Mouse (Mus musculus) midbrain, postnatal 0 days (tissue): ENCODE results near the gene Csf2ra. TPM values are rescaled to one million over a fixed set of nuclear protein-coding genes. Genes with fewer than 3 reads are reported as not detected.
A peak's percentile ranks its signal among the peaks of the same experiment; 100 is the strongest.
"Not testable (repeated sequence)": the region's sequence is repeated elsewhere in the genome, so short reads cannot be mapped to it uniquely, and the experiment has no call there.

ENCODE experiments used
- ATAC-seq: fragments of 200-750 bp; cut with Nextera tagmentation; 2 replicates; pipeline ENCODE4 v1.8.0; 2017; ENCODE audit warnings: moderate number of reproducible peaks, mild to moderate bottlenecking, moderate TSS enrichment, moderate library complexity; ENCODE audit not compliant: low FRiP score
- DNase-seq: peaks from one replicate; pipeline ENCODE4 v3.0.0-alpha.2; 2015; ENCODE audit warnings: low spot score
- H3K27ac ChIP-seq: fragments of 300-500 bp; sonication (generic); 2 replicates; pipeline ENCODE4 v1.5.1; 2014; ENCODE audit warnings: low read depth, mild to moderate bottlenecking, low read length, mixed read lengths
- H3K27me3 ChIP-seq: fragments of 300-500 bp; sonication (generic); 2 replicates; pipeline ENCODE4 v1.6.1; 2014; ENCODE audit warnings: low read length, control low read depth, mixed read lengths; ENCODE audit not compliant: insufficient read depth
- H3K36me3 ChIP-seq: fragments of 300-500 bp; sonication (generic); 2 replicates; pipeline ENCODE4 v1.6.1; 2014; ENCODE audit warnings: low read length, control low read depth, mixed read lengths; ENCODE audit not compliant: insufficient read depth
- H3K4me1 ChIP-seq: fragments of 300-500 bp; sonication (generic); 2 replicates; pipeline ENCODE4 v1.6.1; 2014; ENCODE audit warnings: mild to moderate bottlenecking, control low read depth, antibody characterized with exemption, low read length, mixed read lengths; ENCODE audit not compliant: insufficient read depth
- H3K4me2 ChIP-seq: fragments of 300-500 bp; sonication (generic); 2 replicates; pipeline ENCODE4 v1.6.1; 2014; ENCODE audit warnings: low read depth, mild to moderate bottlenecking, low read length, mixed read lengths; ENCODE audit not compliant: poor library complexity, severe bottlenecking
- H3K4me3 ChIP-seq: fragments of 300-500 bp; sonication (generic); 2 replicates; pipeline ENCODE4 v1.5.1; 2014; ENCODE audit warnings: low read depth, mild to moderate bottlenecking, low read length, moderate library complexity
- H3K9ac ChIP-seq: fragments of 300-500 bp; sonication (generic); replicated peaks from 2 replicates; pipeline ENCODE4 v1.6.1; 2014; ENCODE audit warnings: mild to moderate bottlenecking, low read length, moderate library complexity, mixed read lengths; ENCODE audit not compliant: poor library complexity, severe bottlenecking
- H3K9me3 ChIP-seq: fragments of 300-500 bp; sonication (generic); 2 replicates; pipeline ENCODE4 v1.6.1; 2016; ENCODE audit warnings: low read length, control low read depth
- CTCF ChIP-seq: IDR thresholded peaks from 2 replicates; pipeline ENCODE4 v1.5.1; 2016; ENCODE audit warnings: antibody characterized with exemption, mild to moderate bottlenecking
- WGBS: fragments of 180-500 bp; shearing (Covaris S2); extraction: QIAGEN DNeasy Blood & Tissue Kit; methylation state at CpG from one replicate; pipeline ENCODE4 v1.1.7; 2014; 5-methylcytosine and 5-hydroxymethylcytosine counted together
- polyA plus RNA-seq: library from polyadenylated mRNA; unstranded; fragments of >200 nt; fragmentation: Nextera tagmentation; extraction: Ambion mirVana; gene quantifications from 2 replicates; pipeline ENCODE4 v1.2.1, GENCODE M21; 2015
- total RNA-seq: library from RNA; depleted of rRNA; stranded (reverse); fragments of >200 nt; gene quantifications from 2 replicates; pipeline ENCODE4 v1.2.3, GENCODE M21; 2014

Gene Csf2ra
- total and polyA plus RNA-seq, 2 experiments from 2014 or later, result 47.0 to 53.2 TPM

- Histone ChIP-seq H3K27me3 (no peaks in the 10 kb centered on the region), H3K9ac (peak overlapping the region; percentile 70), H3K9me3 (no peaks in the 10 kb centered on the region), H3K4me1 (no peaks in the 10 kb centered on the region; the same call in 1 of the 2 replicates), H3K27ac (peak overlapping the region; percentile 95), H3K36me3 (no peaks in the 10 kb centered on the region), H3K4me2 (peak overlapping the region; percentile 81), H3K4me3 (peak overlapping the region; percentile 57)
- DNase-seq (peak; percentile 96), ATAC-seq (peak; percentile 75)
- TF ChIP-seq CTCF, result no peak
- 7% methylated on average over 65 of the region's 70 CpGs for whole genome bisulfite sequencing
These were observed 2.5 kb downstream of the Csf2ra start for GRCm38 (mm10) chr19:61225526-61226400.

- H3K9ac ChIP-seq, result peak overlapping the region; percentile 70
- H3K27me3 ChIP-seq, result no peaks in the 10 kb centered on the region
- peak overlapping the region; percentile 81 for H3K4me2 ChIP-seq
- H3K27ac ChIP-seq, result peak overlapping the region; percentile 95
- ATAC-seq, result peak; percentile 14
- WGBS, result 39% methylated on average over 53 of the region's 53 CpGs
- H3K4me3 ChIP-seq, result peak overlapping the region; percentile 57
- H3K9me3 ChIP-seq, result no peaks in the 10 kb centered on the region
- no peaks in the 10 kb centered on the region for H3K36me3 ChIP-seq
- TF ChIP-seq CTCF, result no peak
- DNase-seq, result no peak
- H3K4me1 ChIP-seq, result no peaks in the 10 kb centered on the region; the same call in 1 of the 2 replicates
These were observed 3.3 kb downstream of the Csf2ra start for GRCm38 (mm10) chr19:61224678-61225525.

DNA sequence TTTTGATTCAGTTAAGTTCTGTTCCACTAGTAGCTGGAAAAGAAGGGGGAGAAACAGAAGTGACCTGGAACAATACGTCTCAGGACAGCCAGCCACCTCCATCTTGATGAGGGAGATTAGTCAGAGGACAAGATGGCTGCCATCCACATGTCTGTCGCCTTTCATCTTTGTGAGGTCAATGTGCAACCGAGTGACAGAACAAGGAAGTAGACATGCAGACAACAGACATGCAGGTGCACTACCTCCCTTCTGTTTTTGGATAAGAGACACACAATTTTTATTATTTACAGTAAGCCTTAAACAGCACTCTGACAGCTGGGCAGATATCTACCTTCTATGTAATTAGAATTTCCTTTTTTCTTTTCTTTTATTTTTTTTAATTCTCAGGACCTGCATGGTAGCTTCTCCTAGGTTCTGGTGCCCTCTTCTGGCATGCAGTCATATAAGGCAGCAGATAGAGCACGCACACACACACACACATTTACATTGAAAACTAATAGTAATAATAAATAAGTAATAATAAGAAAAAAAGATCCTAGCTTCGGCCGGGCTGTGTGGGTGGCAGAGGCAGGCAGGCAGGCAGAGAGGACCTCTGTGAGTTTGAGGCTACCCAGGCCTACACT lies 4.4 kb downstream of the Csf2ra start:
- H3K36me3 ChIP-seq, result no peaks in the 10 kb centered on the region

GRCm38 (mm10) chr19:61207506-61207905 lies 20.7 kb downstream of the Csf2ra start:
- H3K4me1 ChIP-seq, ATAC-seq, DNase-seq, H3K4me3 ChIP-seq, H3K36me3 ChIP-seq, H3K27ac ChIP-seq, H3K9me3 ChIP-seq, H3K9ac ChIP-seq, H3K27me3 ChIP-seq, H3K4me2 ChIP-seq: not testable (repeated sequence)
- 86% methylated on average over 6 of the region's 6 CpGs for WGBS

More for the DNA sequence above, 4.4 kb downstream of the Csf2ra start:
- no peaks in the 10 kb centered on the region; the same call in 1 of the 2 replicates for H3K4me1 ChIP-seq
- no peaks in the 10 kb centered on the region for H3K9me3 ChIP-seq
- H3K4me2 ChIP-seq, result no peak overlapping the region
- peak; percentile 60 for TF ChIP-seq CTCF
- peak; percentile 11 for DNase-seq
- no peak overlapping the region for H3K27ac ChIP-seq
- no peak for ATAC-seq
- WGBS, result 85% methylated on average over 6 of the region's 6 CpGs
- no peaks in the 10 kb centered on the region for H3K27me3 ChIP-seq
- H3K9ac ChIP-seq, result no peak overlapping the region
- H3K4me3 ChIP-seq, result no peak overlapping the region

DNA sequence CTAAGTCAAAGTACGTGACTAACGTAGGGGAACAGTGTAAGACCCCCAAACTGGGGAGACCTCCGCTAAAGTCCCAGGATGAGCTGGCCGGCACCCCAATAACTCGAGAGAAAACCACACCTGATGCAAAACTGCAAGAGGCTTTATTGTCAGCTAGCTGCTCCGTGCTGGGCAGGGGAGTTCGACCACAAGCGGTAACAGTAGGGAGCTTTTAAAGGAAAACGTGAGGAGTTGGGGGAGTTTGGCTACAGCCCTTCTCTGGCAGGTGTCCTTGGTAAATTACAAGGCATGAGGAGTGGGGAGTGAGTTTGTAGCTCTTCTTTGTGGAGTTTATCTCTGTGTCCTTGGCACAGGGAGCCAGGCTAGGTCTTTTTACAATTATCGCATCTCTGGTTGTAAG lies 28.4 kb downstream of the Csf2ra start:
- ATAC-seq, result no peak
- Histone ChIP-seq H3K27ac (no peak overlapping the region), H3K9ac (no peak overlapping the region), H3K4me1 (no peaks in the 10 kb centered on the region), H3K4me2 (no peak overlapping the region), H3K9me3 (no peaks in the 10 kb centered on the region), H3K4me3 (no peak overlapping the region), H3K27me3 (no peaks in the 10 kb centered on the region), H3K36me3 (no peaks in the 10 kb centered on the region)
- no peak for DNase-seq
- 23% methylated on average over 10 of the region's 10 CpGs for WGBS
- no peak for TF ChIP-seq CTCF
